7 mouse cellular contexts compared by ENCODE assay signal in the genomic region with DNA sequence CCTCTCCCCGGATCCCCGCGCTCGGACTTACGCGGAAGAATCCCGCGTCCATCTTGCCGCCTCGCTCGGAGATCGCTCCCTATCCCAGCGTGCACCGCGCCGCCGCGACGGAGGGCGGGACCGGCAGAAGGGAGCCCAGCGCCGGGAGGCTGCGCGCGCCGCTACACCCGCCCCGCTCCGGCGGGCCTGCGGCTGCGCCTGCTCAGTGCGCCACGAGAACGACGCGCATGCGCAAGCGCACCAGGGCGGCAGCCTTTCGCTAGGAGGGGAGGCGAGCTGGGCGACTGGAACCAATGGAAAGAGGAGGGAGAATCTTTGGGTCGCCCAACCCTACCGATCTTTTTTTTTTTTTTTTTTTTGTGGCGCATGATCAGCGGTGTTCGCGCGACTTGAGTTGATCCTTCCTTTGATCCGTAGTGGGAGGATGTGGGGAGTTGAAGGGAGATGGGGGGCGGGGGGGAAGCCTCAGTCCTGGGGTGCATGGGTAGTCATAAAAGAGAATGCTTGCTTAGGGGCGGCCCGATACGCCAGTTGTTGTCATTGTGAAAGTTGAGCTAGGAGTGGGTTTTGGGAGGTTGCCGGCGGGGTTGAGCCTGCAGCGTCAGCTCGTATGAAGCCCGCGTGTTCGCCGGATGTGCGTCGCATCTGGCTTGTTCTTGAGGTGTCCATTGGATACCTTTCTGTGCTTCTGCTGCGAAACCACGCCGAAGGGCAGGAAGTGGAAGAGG. TPM values are rescaled to one million over a fixed set of nuclear protein-coding genes. Genes with fewer than 3 reads are reported as not detected.
DNase-seq lines count a peak whose midpoint lies in the region; ATAC-seq lines count a peak whose summit lies in the region.

TSS of gene Srrm1 (minus strand) at position 256 of the 728 bp plus-strand sequence.

- peaks cover 10% of the 10 kb centered on the region; the same call in 1 of the 2 replicates for H3K36me3 ChIP-seq in embryonic facial prominence, embryonic 12.5 days
- peaks cover 6% of the 10 kb centered on the region for H3K36me3 ChIP-seq in limb, embryonic 11.5 days (ENCODE audit: control insufficient read depth, insufficient read depth, low read length)
- no peaks in the 10 kb centered on the region for H3K36me3 ChIP-seq in midbrain, embryonic 14.5 days (ENCODE audit: control insufficient read depth, insufficient read depth, low read length)

- peak within 1 kb of the TSS; percentile 98 for H3K9ac ChIP-seq in embryonic facial prominence, embryonic 12.5 days
- H3K9ac ChIP-seq in limb, embryonic 11.5 days (ENCODE audit: low read length): peak within 1 kb of the TSS; percentile 99
- H3K9ac ChIP-seq in midbrain, embryonic 14.5 days (replicated peaks; ENCODE audit: low read length): peak within 1 kb of the TSS; percentile 94

- H3K27me3 ChIP-seq in embryonic facial prominence, embryonic 12.5 days: no peaks in the 10 kb centered on the region
- H3K27me3 ChIP-seq in limb, embryonic 11.5 days (ENCODE audit: control insufficient read depth, insufficient read depth, low read length): no peaks in the 10 kb centered on the region
- H3K27me3 ChIP-seq in midbrain, embryonic 14.5 days (ENCODE audit: control insufficient read depth, insufficient read depth, low read length): no peaks in the 10 kb centered on the region

- H3K4me1 ChIP-seq in embryonic facial prominence, embryonic 12.5 days: peaks cover 17% of the 10 kb centered on the region
- H3K4me1 ChIP-seq in limb, embryonic 11.5 days (ENCODE audit: control insufficient read depth, insufficient read depth, low read length): peaks cover 9% of the 10 kb centered on the region
- H3K4me1 ChIP-seq in midbrain, embryonic 14.5 days (ENCODE audit: control insufficient read depth, insufficient read depth, low read length): peaks cover 20% of the 10 kb centered on the region

- peak within 1 kb of the TSS; percentile 97 for H3K4me3 ChIP-seq in embryonic facial prominence, embryonic 12.5 days
- H3K4me3 ChIP-seq in limb, embryonic 11.5 days (ENCODE audit: low read depth, low read length): peak within 1 kb of the TSS; percentile 100
- peak within 1 kb of the TSS; percentile 99 for H3K4me3 ChIP-seq in midbrain, embryonic 14.5 days (replicated peaks; ENCODE audit: low read depth, low read length)

- H3K9me3 ChIP-seq in embryonic facial prominence, embryonic 12.5 days: no peaks in the 10 kb centered on the region
- H3K9me3 ChIP-seq in limb, embryonic 11.5 days (ENCODE audit: control insufficient read depth, low read length): no peaks in the 10 kb centered on the region
- no peaks in the 10 kb centered on the region for H3K9me3 ChIP-seq in midbrain, embryonic 14.5 days (ENCODE audit: control insufficient read depth, low read length)

- H3K27ac ChIP-seq in embryonic facial prominence, embryonic 12.5 days: peak within 1 kb of the TSS; percentile 95
- H3K27ac ChIP-seq in limb, embryonic 11.5 days (replicated peaks; ENCODE audit: low read depth, low read length): peak within 1 kb of the TSS; percentile 96
- H3K27ac ChIP-seq in midbrain, embryonic 14.5 days (replicated peaks; ENCODE audit: low read depth, low read length): peak within 1 kb of the TSS; percentile 92

- WGBS in embryonic facial prominence, embryonic 12.5 days: under 1% methylated on average over 69 of the region's 69 CpGs
- WGBS in limb, embryonic 11.5 days: under 1% methylated on average over 69 of the region's 69 CpGs
- WGBS in midbrain, embryonic 14.5 days: under 1% methylated on average over 68 of the region's 69 CpGs

- ATAC-seq in embryonic facial prominence, embryonic 12.5 days (ENCODE audit: insufficient number of reproducible peaks, insufficient read depth, low FRiP score, low TSS enrichment): peak; percentile 92
- ATAC-seq in limb, embryonic 11.5 days (ENCODE audit: insufficient number of reproducible peaks, low FRiP score, low TSS enrichment, low read depth): peak; percentile 91
- peak; percentile 95 for ATAC-seq in midbrain, embryonic 14.5 days (ENCODE audit: low FRiP score, low TSS enrichment)

- H3K4me2 ChIP-seq in embryonic facial prominence, embryonic 12.5 days (replicated peaks): peak within 1 kb of the TSS; percentile 86
- peak within 1 kb of the TSS; percentile 71 for H3K4me2 ChIP-seq in limb, embryonic 11.5 days (ENCODE audit: low read depth, severe bottlenecking)
- H3K4me2 ChIP-seq in midbrain, embryonic 14.5 days (ENCODE audit: low read length): peak within 1 kb of the TSS; percentile 90

- peak; percentile 100 for DNase-seq in adrenal gland, postnatal 25 days
- peak; percentile 100 for DNase-seq in heart, adult 11 months
- peak; percentile 97 for DNase-seq in kidney, adult 18-20 months
- DNase-seq in limb, embryonic 11.5 days (ENCODE audit: low spot score): peak; percentile 97
- DNase-seq in midbrain, embryonic 14.5 days: peak; percentile 100
- DNase-seq in spleen, adult 18-20 months: peak; percentile 98 to 99

RNA-seq across cellular contexts. Expression of gene Srrm1, which starts in this region (rescaled TPM):
- total RNA-seq in adrenal gland, postnatal 25 days (2021): 133 and 151 TPM in 2 replicates
- 257 and 276 TPM in 2 replicates for polyA plus RNA-seq in embryonic facial prominence, embryonic 12.5 days (2016; fragmentation: Nextera tagmentation; extraction: Ambion mirVana)
- 243 and 254 TPM in 2 replicates for polyA plus RNA-seq in limb, embryonic 11.5 days (2014; fragmentation: Nextera tagmentation; extraction: Ambion mirVana)
- polyA plus RNA-seq in midbrain, embryonic 14.5 days (2014; fragmentation: Nextera tagmentation; extraction: Ambion mirVana): 160 and 179 TPM in 2 replicates

Comparison
In these comparisons a context has a peak if more than half of its experiments do, and no peak if none do; other contexts are left out.
1. Peak in every context shown above with its lines: DNase-seq, ATAC-seq, H3K4me3 ChIP-seq and H3K27ac ChIP-seq.